In the genomic region with DNA sequence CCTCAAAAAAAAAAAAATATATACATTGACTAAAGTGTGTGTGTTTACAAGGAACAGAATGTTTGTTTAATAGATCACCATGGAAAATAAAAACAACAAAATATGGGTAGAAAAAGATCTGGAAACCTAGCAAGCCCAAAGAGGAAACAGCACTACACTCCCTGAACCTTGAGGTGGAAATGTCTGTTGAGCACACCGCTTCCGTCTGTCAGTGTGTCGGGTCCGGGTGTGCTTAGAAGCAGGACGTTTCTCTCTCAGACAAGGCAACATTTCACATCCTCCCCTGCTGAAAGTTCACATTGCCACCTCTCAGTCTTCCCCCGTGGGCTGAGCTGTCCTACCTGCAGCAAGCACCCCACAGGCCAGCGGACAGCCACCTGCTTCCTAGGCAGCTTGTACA, we compare ENCODE assay signal across 27 mouse cellular contexts. TPM values are rescaled to one million over a fixed set of nuclear protein-coding genes. Genes with fewer than 3 reads are reported as not detected.
"Had no signal": no experiment of that assay in that cellular context is flagged by ENCODE, and none has a peak within 500 bp of the region (broad histone marks: within the 10 kb centered on the region; RNA-seq: fewer than 3 reads in every experiment).

No protein-coding gene starts in this region.

- H3K36me3 ChIP-seq: midbrain, embryonic 10.5 days; midbrain, embryonic 12.5 days; neural tube, embryonic 13.5 days; neural tube, embryonic 15.5 days; stomach, embryonic 15.5 days had no signal

- H3K9me3 ChIP-seq: midbrain, embryonic 10.5 days; midbrain, embryonic 12.5 days; neural tube, embryonic 13.5 days; neural tube, embryonic 15.5 days; stomach, embryonic 15.5 days had no signal

- H3K27ac ChIP-seq: midbrain, embryonic 10.5 days; midbrain, embryonic 12.5 days; neural tube, embryonic 13.5 days; neural tube, embryonic 15.5 days; stomach, embryonic 15.5 days; stomach, postnatal 0 days had no signal

- ATAC-seq: midbrain, embryonic 16.5 days had no signal

- DNase-seq: lung, adult 18-20 months; lung, embryonic 14.5 days; lung, postnatal 10 days; lung, postnatal 4 days; midbrain, embryonic 14.5 days; retina, postnatal 1 day; right cerebral cortex, adult 18-20 months; right cerebral cortex, postnatal 25 days; right cerebral cortex, postnatal 4 days; spleen, adult 18-20 months; thymus, adult 2 months; thymus, postnatal 25 days; thymus, postnatal 4 days had no signal

- H3K27me3 ChIP-seq: midbrain, embryonic 12.5 days; neural tube, embryonic 13.5 days; neural tube, embryonic 15.5 days; stomach, embryonic 15.5 days had no signal

- H3K4me3 ChIP-seq: midbrain, embryonic 10.5 days; midbrain, embryonic 12.5 days; myocyte; neural tube, embryonic 13.5 days; neural tube, embryonic 15.5 days; stomach, embryonic 15.5 days had no signal

- H3K4me1 ChIP-seq: stomach, embryonic 15.5 days had no signal

RNA-seq across cellular contexts. Expression of gene Ceacam18, which starts 11.6 kb away (rescaled TPM):
- total RNA-seq: megakaryocyte-erythroid progenitor cell, adult 5-6 weeks had no signal
- polyA plus RNA-seq: lung, embryonic 14.5 days; lung, embryonic 16.5 days; midbrain, embryonic 10.5 days; midbrain, embryonic 12.5 days; midbrain, embryonic 14.5 days; myocyte; neural tube, embryonic 11.5 days; neural tube, embryonic 13.5 days; neural tube, embryonic 15.5 days; urinary bladder, adult 2 months had no signal

RNA-seq across cellular contexts. Expression of gene Zfp819, which starts 16.0 kb away (rescaled TPM):
- total RNA-seq: megakaryocyte-erythroid progenitor cell, adult 5-6 weeks had no signal
- polyA plus RNA-seq: liver, embryonic 16.5 days; myocyte; small intestine, adult 2 months; stomach, embryonic 15.5 days; stomach, postnatal 0 days had no signal

RNA-seq across cellular contexts. Expression of gene Siglece, which starts 37.0 kb away (rescaled TPM):
- polyA plus RNA-seq: myocyte; neural tube, embryonic 13.5 days had no signal
